16 mouse cellular contexts compared by ENCODE assay signal in genomic region chr1:67640766-67641165, GRCm38 (mm10).
DNase-seq lines count a peak whose midpoint lies in the region; ATAC-seq lines count a peak whose summit lies in the region.
"Had no signal": no experiment of that assay in that cellular context is flagged by ENCODE, and none has a peak within 500 bp of the region (broad histone marks: within the 10 kb centered on the region; RNA-seq: fewer than 3 reads in every experiment).

No protein-coding gene starts in this region.

- intact Hi-C loops in heart, postnatal 10 days (cut with DNase I): loop anchor here (2.0 to 5.0 kb wide), 2 partner anchors 1477 to 1498 kb away; no protein-coding TSS in a partner anchor

- no peak overlapping the region for H3K27ac ChIP-seq in kidney, embryonic 14.5 days (ENCODE audit: low read depth, low read length)
- no peak overlapping the region for H3K27ac ChIP-seq in neural tube, embryonic 11.5 days (ENCODE audit: low read depth, low read length)
- H3K27ac ChIP-seq in forebrain, embryonic 16.5 days (ENCODE audit: low read length): no peak overlapping the region
- H3K27ac ChIP-seq: heart, adult 2 months; limb, embryonic 13.5 days; liver, embryonic 14.5 days had no signal

- H3K4me3 ChIP-seq in kidney, embryonic 14.5 days (ENCODE audit: low read length): no peak overlapping the region
- H3K4me3 ChIP-seq in neural tube, embryonic 11.5 days (ENCODE audit: low read depth, low read length): no peak overlapping the region
- H3K4me3 ChIP-seq in forebrain, embryonic 16.5 days (replicated peaks; ENCODE audit: low read length): no peak overlapping the region
- H3K4me3 ChIP-seq: heart, adult 2 months; limb, embryonic 13.5 days had no signal

- H3K4me2 ChIP-seq in kidney, embryonic 14.5 days (replicated peaks; ENCODE audit: low read depth, low read length): no peak overlapping the region; the same call in 1 of the 2 replicates
- H3K4me2 ChIP-seq in neural tube, embryonic 11.5 days (ENCODE audit: low read depth): no peak overlapping the region
- no peak overlapping the region for H3K4me2 ChIP-seq in forebrain, embryonic 16.5 days (ENCODE audit: low read length)
- H3K4me2 ChIP-seq: limb, embryonic 13.5 days had no signal

- no peak overlapping the region for H3K9ac ChIP-seq in kidney, embryonic 14.5 days (ENCODE audit: low read depth, low read length)
- H3K9ac ChIP-seq in neural tube, embryonic 11.5 days (ENCODE audit: low read length): no peak overlapping the region
- no peak overlapping the region for H3K9ac ChIP-seq in forebrain, embryonic 16.5 days (replicated peaks; ENCODE audit: low read depth, low read length)
- H3K9ac ChIP-seq: limb, embryonic 13.5 days; liver, embryonic 14.5 days had no signal

- no peaks in the 10 kb centered on the region for H3K36me3 ChIP-seq in kidney, embryonic 14.5 days (ENCODE audit: control insufficient read depth, insufficient read depth, low read length)
- H3K36me3 ChIP-seq in neural tube, embryonic 11.5 days (ENCODE audit: control insufficient read depth, insufficient read depth, low read length): no peaks in the 10 kb centered on the region
- no peaks in the 10 kb centered on the region for H3K36me3 ChIP-seq in forebrain, embryonic 16.5 days (ENCODE audit: control insufficient read depth, insufficient read depth)
- H3K36me3 ChIP-seq: limb, embryonic 13.5 days had no signal

- no peak for DNase-seq in kidney, postnatal 10 days
- no peak for DNase-seq in neural tube, embryonic 11.5 days (ENCODE audit: low spot score)
- DNase-seq in neural tube, embryonic 10.5 days (ENCODE audit: extremely low spot score, low spot score): no peak
- DNase-seq in layer of hippocampus, postnatal 14 days (ENCODE audit: low spot score in 2 of 2): no peak
- DNase-seq in heart, postnatal 10 days: no peak
- DNase-seq: adrenal gland, postnatal 36 days; cerebellum, adult 8-10 months; gastrocnemius, postnatal 14 days; heart, adult 2 months; kidney, adult 8-10 months; right cerebral cortex, postnatal 14 days had no signal

- no peaks in the 10 kb centered on the region for H3K27me3 ChIP-seq in kidney, embryonic 14.5 days (ENCODE audit: control insufficient read depth, insufficient read depth, low read length)
- no peaks in the 10 kb centered on the region for H3K27me3 ChIP-seq in neural tube, embryonic 11.5 days (ENCODE audit: control insufficient read depth, insufficient read depth, low read length)
- H3K27me3 ChIP-seq in forebrain, embryonic 16.5 days (replicated peaks; ENCODE audit: control insufficient read depth, insufficient read depth, low read length): no peaks in the 10 kb centered on the region

- H3K9me3 ChIP-seq in kidney, embryonic 14.5 days (ENCODE audit: control insufficient read depth, low read length): no peaks in the 10 kb centered on the region
- no peaks in the 10 kb centered on the region for H3K9me3 ChIP-seq in neural tube, embryonic 11.5 days (ENCODE audit: control insufficient read depth, low read length)
- no peaks in the 10 kb centered on the region for H3K9me3 ChIP-seq in forebrain, embryonic 16.5 days (ENCODE audit: control insufficient read depth, low read length)
- H3K9me3 ChIP-seq: limb, embryonic 13.5 days had no signal

- WGBS in kidney, embryonic 14.5 days: 26% methylated on average over 6 of the region's 6 CpGs
- 53% methylated on average over 6 of the region's 6 CpGs for WGBS in neural tube, embryonic 11.5 days
- WGBS in forebrain, embryonic 16.5 days: 46% methylated on average over 6 of the region's 6 CpGs

- no peaks in the 10 kb centered on the region for H3K4me1 ChIP-seq in kidney, embryonic 14.5 days (ENCODE audit: control insufficient read depth, insufficient read depth, low read length)
- H3K4me1 ChIP-seq in neural tube, embryonic 11.5 days (ENCODE audit: control insufficient read depth, insufficient read depth, low read length): no peaks in the 10 kb centered on the region
- H3K4me1 ChIP-seq in forebrain, embryonic 16.5 days (replicated peaks; ENCODE audit: control insufficient read depth, insufficient read depth, low read length): no peaks in the 10 kb centered on the region
- H3K4me1 ChIP-seq: limb, embryonic 13.5 days had no signal

- ATAC-seq in kidney, embryonic 14.5 days (ENCODE audit: low FRiP score, low TSS enrichment): peak; percentile 32; the same call in 1 of the 2 replicates
- 0 out of 2 replicates have a peak, but pooled peaks have one; percentile 23 for ATAC-seq in neural tube, embryonic 11.5 days (ENCODE audit: insufficient read depth, low FRiP score, low TSS enrichment)
- peak; percentile 65 for ATAC-seq in forebrain, embryonic 16.5 days
- ATAC-seq: inflammation-experienced regulatory T-cells, adult 6 months had no signal
